Mouse (Mus musculus): Measurements from ENCODE around the gene Lce1h.

The Lce1h gene

GRCm38 (mm10) chr3:92764965-92765364 lies at the start of gene Lce1h:
Gene Lce1h (minus strand): TSS chr3:92765065.
- no peak for DNase-seq (ENCODE audit: low spot score)

DNA sequence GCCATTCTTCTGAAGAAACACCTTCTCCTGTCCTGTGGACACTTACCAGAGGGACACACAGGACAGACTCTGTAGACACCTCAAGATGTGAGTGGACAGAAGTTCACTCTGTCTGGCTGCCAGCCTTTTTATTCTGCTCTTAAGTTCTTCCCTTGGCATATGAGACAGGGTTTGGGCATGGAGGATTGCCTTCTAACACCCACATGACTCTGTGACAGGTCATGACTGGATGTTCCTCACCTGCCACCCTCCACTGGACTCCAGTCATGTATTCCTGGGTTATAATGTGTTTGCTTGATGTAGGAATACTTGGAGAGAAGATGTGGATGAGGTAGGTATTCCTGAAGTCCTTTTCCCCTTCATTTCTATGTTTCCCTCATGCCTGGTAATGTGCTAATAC lies 42.9 kb upstream of the Lce1h start, which contains the start of gene Lce1k:
Gene Lce1k (minus strand): TSS at position 101 of the 400 bp plus-strand sequence.
- DNase-seq (ENCODE audit: low spot score), result no peak

GRCm38 (mm10) chr3:92790414-92790813 lies 25.5 kb upstream of the Lce1h start, which contains the start of gene Lce1j:
Gene Lce1j (minus strand): TSS chr3:92790514.
- DNase-seq (ENCODE audit: low spot score), result no peak

GRCm38 (mm10) chr3:92778799-92779198 lies 13.9 kb upstream of the Lce1h start, which contains the start of gene Lce1i:
Gene Lce1i (minus strand): TSS chr3:92778899.
- DNase-seq (ENCODE audit: low spot score), result no peak

DNA sequence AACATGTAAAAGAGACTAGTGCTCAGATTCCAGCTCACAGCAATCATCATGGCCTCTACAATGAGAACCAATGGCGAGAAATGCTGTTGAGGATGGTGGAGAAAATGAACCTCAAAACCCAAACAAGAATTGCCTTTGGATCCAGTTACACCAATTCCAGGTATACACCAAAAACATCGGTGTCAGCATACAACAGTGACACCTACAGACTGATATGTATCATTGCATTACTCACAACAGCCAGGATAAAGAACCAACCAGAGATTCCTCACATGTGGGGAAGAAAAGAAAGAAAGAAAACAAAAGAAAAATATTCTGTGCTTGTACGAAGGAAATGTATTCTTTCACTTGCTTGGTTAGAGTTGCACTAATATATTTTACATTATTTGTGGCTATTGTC lies 6.7 kb upstream of the Lce1h start:
- DNase-seq (ENCODE audit: low spot score), result no peak

DNA sequence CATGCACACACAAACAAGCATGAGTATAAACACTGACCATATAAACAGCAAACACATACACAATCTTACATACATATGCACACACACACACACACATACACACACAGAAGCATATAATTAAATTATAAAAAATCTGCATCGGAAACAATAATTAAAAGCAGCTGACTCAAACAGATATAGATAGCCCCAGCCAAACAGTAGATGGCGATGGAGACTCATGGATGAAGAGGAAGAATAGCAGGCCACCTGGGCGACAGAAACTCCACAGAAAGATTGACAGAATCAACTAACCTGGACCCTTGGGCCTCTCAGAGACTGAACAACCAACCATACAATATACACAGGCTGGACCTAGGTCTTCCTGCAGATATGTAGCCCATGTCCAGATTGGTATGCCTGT lies 11.7 kb downstream of the Lce1h start:
- no peak for DNase-seq (ENCODE audit: low spot score)

DNA sequence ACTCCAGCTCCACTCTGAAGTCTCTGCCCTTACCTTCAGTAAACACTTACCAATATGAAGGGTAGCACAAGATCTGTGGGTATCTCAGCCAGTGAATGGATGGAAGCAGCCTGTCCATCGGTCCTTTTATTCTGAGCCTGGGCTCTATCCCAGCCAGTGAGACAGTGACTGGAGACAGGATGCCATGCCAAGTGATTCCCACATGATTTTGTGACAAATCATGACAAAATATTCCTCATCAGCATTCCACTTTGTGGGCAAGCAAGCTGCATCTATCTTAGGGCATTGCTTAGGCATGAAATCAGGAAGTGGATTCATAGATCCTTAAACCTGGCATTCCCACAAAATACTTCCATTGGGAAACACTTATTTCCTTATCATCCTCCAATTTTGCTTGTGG lies 12.6 kb downstream of the Lce1h start, which contains the start of gene Lce1g:
Gene Lce1g (minus strand): TSS at position 101 of the 400 bp plus-strand sequence.
- DNase-seq (ENCODE audit: low spot score), result no peak

GRCm38 (mm10) chr3:92738996-92739395 lies 25.9 kb downstream of the Lce1h start, which contains the start of gene Gm38119:
Gene Gm38119 (minus strand): TSS chr3:92739096.
- no peak for DNase-seq (ENCODE audit: low spot score)

DNA sequence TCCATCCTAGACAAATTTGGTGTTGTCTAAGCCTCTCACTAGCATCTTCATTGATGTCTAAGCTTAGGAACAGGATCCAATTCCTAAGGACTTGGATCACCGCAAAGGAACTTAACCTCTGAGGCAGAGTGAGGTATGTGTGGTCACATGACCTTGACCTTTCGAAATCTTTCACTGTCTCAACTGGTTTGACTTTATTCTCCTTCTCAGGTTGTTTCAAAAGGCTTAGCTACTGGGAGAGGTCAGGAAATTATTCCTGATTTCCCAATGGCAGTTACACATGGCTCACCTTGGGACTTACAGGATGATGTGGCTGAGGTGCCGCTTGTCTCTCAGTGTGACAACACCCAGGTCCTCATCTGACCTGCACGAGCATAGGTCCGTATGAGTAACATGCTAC lies 42.2 kb downstream of the Lce1h start:
- DNase-seq (ENCODE audit: low spot score), result no peak

GRCm38 (mm10) chr3:92720250-92720649 lies 44.6 kb downstream of the Lce1h start, which contains the start of gene Lce1f:
Gene Lce1f (minus strand): TSS chr3:92720350.
- DNase-seq (ENCODE audit: low spot score), result no peak

DNA sequence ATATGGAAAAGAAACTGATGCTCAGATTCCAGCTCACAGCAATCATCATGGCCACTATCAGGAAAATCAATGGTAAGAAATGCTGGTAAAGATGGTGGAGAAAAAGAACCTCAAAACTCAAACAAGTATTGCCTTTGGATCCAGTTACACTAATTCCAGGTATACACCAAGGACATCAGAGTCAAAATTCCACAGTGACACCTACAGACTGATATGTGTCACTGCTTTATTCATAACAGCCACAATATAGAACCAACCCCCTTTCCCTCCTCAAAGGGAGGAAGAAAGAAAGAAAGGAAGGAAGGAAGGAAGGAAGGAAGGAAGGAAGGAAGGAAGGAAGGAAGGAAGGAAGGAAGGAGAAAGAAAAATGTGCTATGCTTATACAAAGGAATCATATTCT lies 49.7 kb downstream of the Lce1h start:
- DNase-seq (ENCODE audit: low spot score), result no peak
